Mouse (Mus musculus): ENCODE measurements around the gene Slc25a5. TPM values are rescaled to one million over a fixed set of nuclear protein-coding genes. Genes with fewer than 3 reads are reported as not detected.
A peak's percentile ranks its signal among the peaks of the same experiment; 100 is the strongest.

The Slc25a5 gene
- polyA plus RNA-seq, 1 experiment from 2014 or later, result 1,080 TPM

DNA sequence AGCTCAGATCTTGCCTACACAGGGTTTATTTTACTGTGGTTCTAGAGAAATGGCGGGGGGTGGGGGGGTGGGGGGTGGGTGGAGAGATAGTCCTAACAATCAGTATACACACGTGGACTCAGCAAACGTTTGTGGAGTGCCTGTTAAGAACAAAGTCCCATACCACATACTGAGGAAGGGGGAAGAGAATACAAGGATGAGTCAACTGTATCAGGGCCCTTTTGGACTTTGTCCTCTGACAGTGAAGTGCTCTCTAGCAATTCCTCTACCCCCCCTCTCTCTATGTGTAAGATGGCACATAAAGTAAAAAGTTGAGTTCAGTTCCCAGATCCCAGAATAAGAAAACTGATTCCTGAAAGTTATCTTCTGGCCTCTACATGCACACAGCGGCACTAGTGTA lies 24.1 kb downstream of the Slc25a5 start:
- H3K4me2 ChIP-seq, result no peak overlapping the region
- H3K9me3 ChIP-seq (replicated peaks), result no peaks in the 10 kb centered on the region
- no peak overlapping the region for H3K4me3 ChIP-seq
- no peak overlapping the region for H3K27ac ChIP-seq
- no peak for ATAC-seq (replicated peaks; ENCODE audit: insufficient number of reproducible peaks, insufficient read depth, low FRiP score, low read depth)
- H3K27me3 ChIP-seq, result no peaks in the 10 kb centered on the region
- no peak overlapping the region for H3K9ac ChIP-seq
- no peaks in the 10 kb centered on the region for H3K36me3 ChIP-seq
- WGBS, result 65% methylated on average over 4 of the region's 4 CpGs
- H3K4me1 ChIP-seq (replicated peaks), result 0 out of 2 replicates have a peak, but pooled peaks cover 4% of the 10 kb centered on the region

GRCm38 (mm10) chrX:36820201-36820600 lies 24.8 kb downstream of the Slc25a5 start:
- H3K9me3 ChIP-seq (replicated peaks), result no peaks in the 10 kb centered on the region
- H3K4me1 ChIP-seq (replicated peaks), result 0 out of 2 replicates have a peak, but pooled peaks cover 4% of the 10 kb centered on the region
- no peaks in the 10 kb centered on the region for H3K36me3 ChIP-seq
- no peak overlapping the region for H3K9ac ChIP-seq
- no peaks in the 10 kb centered on the region for H3K27me3 ChIP-seq
- no peak overlapping the region for H3K4me3 ChIP-seq
- no peak overlapping the region for H3K4me2 ChIP-seq
- ATAC-seq (replicated peaks; ENCODE audit: insufficient number of reproducible peaks, insufficient read depth, low FRiP score, low read depth), result no peak
- no peak overlapping the region for H3K27ac ChIP-seq
- WGBS, result 15% methylated on average over 4 of the region's 4 CpGs

GRCm38 (mm10) chrX:36823932-36824711 lies 28.7 kb downstream of the Slc25a5 start:
- Histone ChIP-seq H3K4me1 (replicated peaks) (no peaks in the 10 kb centered on the region), H3K27me3 (no peaks in the 10 kb centered on the region), H3K27ac (no peak overlapping the region), H3K4me3 (no peak overlapping the region), H3K4me2 (no peak overlapping the region), H3K36me3 (no peaks in the 10 kb centered on the region), H3K9me3 (replicated peaks) (no peaks in the 10 kb centered on the region), H3K9ac (no peak overlapping the region)
- WGBS, result 82% methylated on average over 10 of the region's 10 CpGs
- no peak for ATAC-seq (replicated peaks; ENCODE audit: insufficient number of reproducible peaks, insufficient read depth, low FRiP score, low read depth)

- H3K27ac ChIP-seq, result no peak overlapping the region
- 28% methylated on average over 2 of the region's 2 CpGs for WGBS
- no peaks in the 10 kb centered on the region for H3K36me3 ChIP-seq
- no peaks in the 10 kb centered on the region for H3K9me3 ChIP-seq (replicated peaks)
- H3K4me3 ChIP-seq, result no peak overlapping the region
- no peak overlapping the region for H3K4me2 ChIP-seq
- H3K9ac ChIP-seq, result no peak overlapping the region
- H3K27me3 ChIP-seq, result no peaks in the 10 kb centered on the region
- H3K4me1 ChIP-seq (replicated peaks), result no peaks in the 10 kb centered on the region
- no peak for ATAC-seq (replicated peaks; ENCODE audit: insufficient number of reproducible peaks, insufficient read depth, low FRiP score, low read depth)
Measured at GRCm38 (mm10) chrX:36825032-36825431, 29.6 kb downstream of the Slc25a5 start.

GRCm38 (mm10) chrX:36826873-36827272 lies 31.4 kb downstream of the Slc25a5 start:
- ATAC-seq (replicated peaks; ENCODE audit: insufficient number of reproducible peaks, insufficient read depth, low FRiP score, low read depth), result no peak
- Histone ChIP-seq H3K4me2 (no peak overlapping the region), H3K4me1 (replicated peaks) (peaks cover 6% of the 10 kb centered on the region), H3K9ac (no peak overlapping the region), H3K9me3 (replicated peaks) (no peaks in the 10 kb centered on the region), H3K27ac (no peak overlapping the region), H3K27me3 (no peaks in the 10 kb centered on the region), H3K4me3 (no peak overlapping the region), H3K36me3 (no peaks in the 10 kb centered on the region)
- 83% methylated on average over 2 of the region's 5 CpGs for WGBS

- Histone ChIP-seq H3K4me1 (replicated peaks) (peaks cover 13% of the 10 kb centered on the region), H3K27ac (no peak overlapping the region), H3K9me3 (replicated peaks) (no peaks in the 10 kb centered on the region), H3K36me3 (no peaks in the 10 kb centered on the region), H3K9ac (no peak overlapping the region), H3K4me3 (no peak overlapping the region), H3K27me3 (no peaks in the 10 kb centered on the region), H3K4me2 (no peak overlapping the region)
- ATAC-seq (replicated peaks; ENCODE audit: insufficient number of reproducible peaks, insufficient read depth, low FRiP score, low read depth), result peak; percentile 53
- 32% methylated on average over 5 of the region's 5 CpGs for WGBS
Measured at GRCm38 (mm10) chrX:36830271-36830670, 34.8 kb downstream of the Slc25a5 start.

DNA sequence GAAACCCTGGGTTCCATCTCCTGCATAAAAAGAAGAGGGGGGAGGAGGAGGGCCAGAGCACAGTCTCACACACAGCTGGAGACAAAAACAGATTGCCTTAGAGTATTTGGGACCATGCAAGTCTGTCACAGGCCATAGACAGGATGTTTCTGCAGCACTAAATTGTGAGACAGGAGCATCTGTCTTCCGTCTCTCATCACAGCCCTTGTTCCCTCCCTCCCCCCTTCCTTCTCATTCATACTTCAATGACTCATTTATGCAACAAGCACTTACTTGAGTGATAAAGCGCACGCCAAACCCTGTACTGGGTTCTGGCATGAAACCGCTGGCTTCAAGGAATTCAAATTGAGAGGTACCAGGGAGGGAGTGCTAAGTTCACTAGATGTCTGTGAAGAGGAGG lies 36.2 kb downstream of the Slc25a5 start:
- Histone ChIP-seq H3K4me1 (replicated peaks) (peaks cover 13% of the 10 kb centered on the region), H3K9ac (no peak overlapping the region), H3K27ac (peak overlapping the region; percentile 42), H3K36me3 (no peaks in the 10 kb centered on the region), H3K4me3 (no peak overlapping the region), H3K4me2 (no peak overlapping the region), H3K27me3 (no peaks in the 10 kb centered on the region), H3K9me3 (replicated peaks) (no peaks in the 10 kb centered on the region)
- peak; percentile 58 for ATAC-seq (replicated peaks; ENCODE audit: insufficient number of reproducible peaks, insufficient read depth, low FRiP score, low read depth)
- 42% methylated on average over 4 of the region's 4 CpGs for WGBS

DNA sequence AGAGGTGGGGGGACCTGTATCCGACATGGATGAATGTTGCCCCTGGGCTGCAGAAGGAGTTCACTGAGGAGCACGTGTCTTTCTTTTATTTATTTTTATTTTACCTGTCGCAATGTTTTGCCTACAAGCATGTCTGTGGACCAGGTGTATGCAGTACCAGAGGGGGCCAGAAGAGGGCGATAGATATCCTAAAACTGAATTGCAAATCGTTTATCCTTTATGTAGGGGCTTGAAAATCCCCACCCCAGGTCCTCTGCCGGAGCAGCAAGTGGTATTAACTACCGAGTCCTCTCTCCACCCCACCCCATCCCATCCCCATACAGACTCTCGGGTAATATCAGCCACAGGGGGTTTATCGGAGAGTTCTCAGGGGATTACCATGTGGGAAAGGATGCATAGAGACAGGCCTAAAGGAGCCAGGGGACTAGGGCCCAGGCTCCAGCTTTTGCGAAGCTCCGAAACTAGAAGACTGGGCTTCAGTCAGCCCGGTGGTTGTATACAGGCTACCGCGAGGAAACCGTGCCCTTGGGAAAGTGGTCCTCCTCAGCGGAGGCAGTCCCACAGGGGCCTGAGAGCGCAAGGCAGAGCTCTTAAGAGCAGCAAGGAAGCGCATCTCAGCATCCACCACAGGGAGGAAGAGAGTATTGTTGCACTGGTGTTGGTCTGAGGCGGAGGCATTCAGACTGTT lies 38.1 kb downstream of the Slc25a5 start:
- Histone ChIP-seq H3K27ac (no peak overlapping the region), H3K4me2 (peak overlapping the region; percentile 50), H3K36me3 (no peaks in the 10 kb centered on the region), H3K4me1 (replicated peaks) (peaks cover 13% of the 10 kb centered on the region), H3K9ac (no peak overlapping the region), H3K4me3 (peak overlapping the region; percentile 20; the same call in 1 of the 2 replicates), H3K9me3 (replicated peaks) (no peaks in the 10 kb centered on the region), H3K27me3 (no peaks in the 10 kb centered on the region)
- no peak for ATAC-seq (replicated peaks; ENCODE audit: insufficient number of reproducible peaks, insufficient read depth, low FRiP score, low read depth)
- WGBS, result 27% methylated on average over 19 of the region's 19 CpGs

DNA sequence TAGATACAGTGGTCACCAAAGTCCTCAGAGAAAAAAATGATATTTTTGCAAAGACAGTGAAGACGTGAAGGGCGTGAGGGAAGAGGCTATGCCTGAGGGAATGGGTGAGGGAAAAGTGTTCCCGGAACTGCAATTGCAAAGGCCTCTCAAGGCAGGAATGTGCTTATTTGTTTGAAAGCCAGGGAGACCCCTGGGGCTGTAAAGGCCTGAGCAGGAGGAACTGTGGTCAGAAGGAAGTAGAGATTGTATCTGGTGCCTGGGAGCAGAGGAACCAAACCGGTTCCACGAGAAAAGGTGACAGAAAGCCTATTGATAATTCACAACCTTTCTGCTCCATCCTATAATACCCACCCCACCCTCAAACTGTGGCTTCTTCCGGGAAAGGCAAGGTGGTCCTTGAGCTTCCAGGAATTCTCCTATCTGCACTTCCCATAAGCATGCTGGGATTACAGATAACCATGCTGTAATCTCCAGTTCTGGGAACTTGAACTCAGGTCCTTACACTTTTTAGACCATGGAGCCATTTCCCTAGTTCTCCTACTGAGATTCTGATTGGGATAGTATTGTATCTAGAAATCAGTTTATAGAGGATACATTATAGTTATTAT lies 41.7 kb downstream of the Slc25a5 start:
- 53% methylated on average over 6 of the region's 6 CpGs for WGBS
- no peaks in the 10 kb centered on the region for H3K9me3 ChIP-seq (replicated peaks)
- H3K4me1 ChIP-seq (replicated peaks), result peaks cover 4% of the 10 kb centered on the region
- no peak overlapping the region for H3K27ac ChIP-seq
- H3K36me3 ChIP-seq, result no peaks in the 10 kb centered on the region
- no peak overlapping the region for H3K9ac ChIP-seq
- ATAC-seq (replicated peaks; ENCODE audit: insufficient number of reproducible peaks, insufficient read depth, low FRiP score, low read depth), result no peak
- H3K4me3 ChIP-seq, result no peak overlapping the region
- H3K4me2 ChIP-seq, result no peak overlapping the region
- no peaks in the 10 kb centered on the region for H3K27me3 ChIP-seq

- Histone ChIP-seq H3K4me2 (no peak overlapping the region), H3K9me3 (replicated peaks) (no peaks in the 10 kb centered on the region), H3K27ac (peak overlapping the region; percentile 49), H3K4me1 (replicated peaks) (no peaks in the 10 kb centered on the region), H3K9ac (no peak overlapping the region), H3K4me3 (no peak overlapping the region), H3K27me3 (no peaks in the 10 kb centered on the region), H3K36me3 (no peaks in the 10 kb centered on the region)
- WGBS, result 48% methylated on average over 7 of the region's 7 CpGs
- ATAC-seq (replicated peaks; ENCODE audit: insufficient number of reproducible peaks, insufficient read depth, low FRiP score, low read depth), result no peak
Measured at GRCm38 (mm10) chrX:36839391-36839790, 43.9 kb downstream of the Slc25a5 start.

GRCm38 (mm10) chrX:36841698-36842097 lies 46.2 kb downstream of the Slc25a5 start:
- no peak for ATAC-seq (replicated peaks; ENCODE audit: insufficient number of reproducible peaks, insufficient read depth, low FRiP score, low read depth)
- no peak overlapping the region for H3K27ac ChIP-seq
- H3K4me3 ChIP-seq, result no peak overlapping the region
- H3K9me3 ChIP-seq (replicated peaks), result no peaks in the 10 kb centered on the region
- no peaks in the 10 kb centered on the region for H3K4me1 ChIP-seq (replicated peaks)
- H3K27me3 ChIP-seq, result no peaks in the 10 kb centered on the region
- H3K36me3 ChIP-seq, result no peaks in the 10 kb centered on the region
- H3K4me2 ChIP-seq, result no peak overlapping the region
- H3K9ac ChIP-seq, result no peak overlapping the region
- WGBS, result 75% methylated on average over 6 of the region's 6 CpGs

Measured in heart, embryonic 15.5 days (tissue).